Mouse (Mus musculus) embryonic facial prominence, embryonic 15.5 days (tissue): ENCODE data around the gene Pld3. TPM values are rescaled to one million over a fixed set of nuclear protein-coding genes. Genes with fewer than 3 reads are reported as not detected.
A peak's percentile ranks its signal among the peaks of the same experiment; 100 is the strongest.

Experiments used
- ATAC-seq: fragments of 200-750 bp; cut with Nextera tagmentation; 2 replicates; pipeline ENCODE4 v1.8.0; 2017; ENCODE audit warnings: low read depth, moderate TSS enrichment; ENCODE audit not compliant: insufficient number of reproducible peaks, low FRiP score, low TSS enrichment
- H3K27ac ChIP-seq: fragments of 300-500 bp; sonication (generic); replicated peaks from 2 replicates; pipeline ENCODE4 v1.5.1; 2015; ENCODE audit warnings: mild to moderate bottlenecking, inconsistent platforms
- H3K27me3 ChIP-seq: fragments of 300-500 bp; sonication (generic); 2 replicates; pipeline ENCODE4 v1.6.1; 2015; ENCODE audit warnings: inconsistent platforms
- H3K36me3 ChIP-seq: fragments of 300-500 bp; sonication (generic); 2 replicates; pipeline ENCODE4 v1.6.1; 2015; ENCODE audit warnings: mild to moderate bottlenecking, inconsistent platforms
- H3K4me1 ChIP-seq: fragments of 300-500 bp; sonication (generic); 2 replicates; pipeline ENCODE4 v1.6.1; 2015; ENCODE audit warnings: inconsistent platforms
- H3K4me2 ChIP-seq: fragments of 300-500 bp; sonication (generic); replicated peaks from 2 replicates; pipeline ENCODE4 v1.6.1; 2015; ENCODE audit warnings: mild to moderate bottlenecking, inconsistent platforms
- H3K4me3 ChIP-seq: fragments of 300-500 bp; sonication (generic); replicated peaks from 2 replicates; pipeline ENCODE4 v1.5.1; 2015; ENCODE audit warnings: mild to moderate bottlenecking, inconsistent platforms
- H3K9ac ChIP-seq: fragments of 300-500 bp; sonication (generic); 2 replicates; pipeline ENCODE4 v1.6.1; 2015; ENCODE audit warnings: inconsistent platforms
- H3K9me3 ChIP-seq: fragments of 300-500 bp; sonication (generic); replicated peaks from 2 replicates; pipeline ENCODE4 v1.6.1; 2016; ENCODE audit warnings: inconsistent platforms
- WGBS: fragments of 180-500 bp; shearing (Covaris S2); methylation state at CpG from one replicate; pipeline ENCODE4 v1.1.7; 2015; 5-methylcytosine and 5-hydroxymethylcytosine counted together
- polyA plus RNA-seq: library from polyadenylated mRNA; unstranded; fragments of >200 nt; fragmentation: Nextera tagmentation; extraction: Ambion mirVana; gene quantifications from 2 replicates; pipeline ENCODE4 v1.2.1, GENCODE M21; 2015

Gene Pld3
- polyA plus RNA-seq, 1 experiment from 2014 or later, result 121 TPM

DNA sequence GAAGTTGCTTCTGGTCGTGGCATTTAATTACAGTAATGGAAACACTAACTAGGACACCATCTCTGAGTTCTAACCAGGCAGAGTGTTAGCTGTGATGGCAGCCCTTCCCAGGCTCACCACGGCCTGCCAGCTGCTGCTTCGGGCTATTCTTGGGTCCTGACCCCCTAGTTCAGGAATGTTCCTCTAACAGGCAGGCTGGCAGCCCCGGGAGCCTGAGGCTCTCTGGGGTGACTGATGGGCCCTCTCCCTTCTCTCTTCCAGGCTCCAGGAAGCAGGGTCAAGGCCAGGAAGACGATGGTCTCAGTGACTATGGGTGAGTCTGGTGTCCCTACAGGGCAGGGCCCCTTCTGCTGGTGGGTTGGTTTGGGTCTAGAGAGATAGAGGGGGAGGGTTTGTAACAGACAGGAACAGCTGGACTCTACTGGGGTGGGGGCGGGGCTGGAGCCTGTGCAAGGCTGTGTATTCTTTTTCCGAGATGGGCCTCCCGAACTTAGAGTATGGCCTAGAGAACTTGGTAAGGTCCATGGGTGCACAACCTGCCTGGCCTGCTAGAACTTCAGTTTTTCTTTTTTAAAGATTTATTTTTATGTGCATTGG lies 7.4 kb upstream of the Pld3 start:
- Histone ChIP-seq H3K9me3 (no peaks in the 10 kb centered on the region), H3K27ac (peak overlapping the region; percentile 51; the same call in 1 of the 2 replicates), H3K4me1 (no peaks in the 10 kb centered on the region), H3K36me3 (peaks cover 69% of the 10 kb centered on the region), H3K4me2 (no peak overlapping the region), H3K9ac (no peak overlapping the region), H3K27me3 (no peaks in the 10 kb centered on the region), H3K4me3 (no peak overlapping the region)
- 57% methylated on average over 8 of the region's 8 CpGs for WGBS
- ATAC-seq, result peak; percentile 67

DNA sequence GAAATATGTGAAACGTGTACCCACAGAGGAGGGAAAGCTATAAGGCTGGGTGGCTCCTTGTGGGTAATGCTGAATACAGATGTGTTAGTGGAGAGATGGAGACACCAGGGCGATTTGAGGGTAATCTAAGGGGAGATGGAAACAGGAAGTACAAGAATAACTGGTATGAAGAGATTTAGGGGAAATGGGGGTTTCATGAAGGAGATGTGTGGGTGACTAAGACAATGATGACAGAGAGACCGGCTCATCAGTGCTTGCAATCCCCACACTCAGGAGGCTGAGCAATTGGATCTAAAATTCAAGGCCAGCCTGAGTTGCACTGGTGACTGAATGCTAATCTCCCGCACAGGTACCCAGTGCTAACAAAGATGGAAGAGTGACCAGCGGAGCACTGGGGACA lies 948 bp downstream of the Pld3 start:
- H3K9me3 ChIP-seq, result no peaks in the 10 kb centered on the region
- ATAC-seq, result no peak
- H3K4me2 ChIP-seq, result peak overlapping the region; percentile 75
- 0 out of 2 replicates have a peak overlapping the region, but pooled peaks have one; percentile 63 for H3K27ac ChIP-seq
- peaks cover 10% of the 10 kb centered on the region for H3K36me3 ChIP-seq
- H3K9ac ChIP-seq, result no peak overlapping the region; the same call in 1 of the 2 replicates
- peaks cover 19% of the 10 kb centered on the region for H3K4me1 ChIP-seq
- WGBS, result 48% methylated on average over 5 of the region's 5 CpGs
- H3K4me3 ChIP-seq, result peak overlapping the region; percentile 77
- no peaks in the 10 kb centered on the region for H3K27me3 ChIP-seq

DNA sequence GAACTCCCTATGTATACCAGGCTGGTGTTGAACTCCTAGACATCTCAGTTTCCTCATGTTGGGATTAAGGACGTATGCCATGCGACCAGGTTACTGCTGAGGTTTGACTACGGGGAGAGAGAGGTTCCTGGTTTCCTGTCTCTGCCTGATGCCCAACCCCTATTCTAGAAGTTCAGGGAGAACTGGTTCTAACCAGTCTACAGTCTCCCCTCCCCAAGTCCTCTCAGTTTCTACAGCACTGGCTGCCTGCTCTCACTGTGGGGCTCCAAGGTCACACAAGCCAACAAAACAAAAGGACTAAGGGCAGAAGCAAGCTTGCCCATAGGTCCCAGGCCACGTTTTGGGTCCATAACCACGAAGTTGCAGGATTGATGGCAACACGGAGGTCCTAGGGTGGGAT lies 3.4 kb downstream of the Pld3 start:
- Histone ChIP-seq H3K27me3 (no peaks in the 10 kb centered on the region), H3K27ac (no peak overlapping the region), H3K9me3 (no peaks in the 10 kb centered on the region), H3K9ac (no peak overlapping the region), H3K36me3 (no peaks in the 10 kb centered on the region), H3K4me3 (no peak overlapping the region), H3K4me1 (peaks cover 15% of the 10 kb centered on the region), H3K4me2 (no peak overlapping the region)
- ATAC-seq, result no peak
- 68% methylated on average over 6 of the region's 6 CpGs for WGBS

DNA sequence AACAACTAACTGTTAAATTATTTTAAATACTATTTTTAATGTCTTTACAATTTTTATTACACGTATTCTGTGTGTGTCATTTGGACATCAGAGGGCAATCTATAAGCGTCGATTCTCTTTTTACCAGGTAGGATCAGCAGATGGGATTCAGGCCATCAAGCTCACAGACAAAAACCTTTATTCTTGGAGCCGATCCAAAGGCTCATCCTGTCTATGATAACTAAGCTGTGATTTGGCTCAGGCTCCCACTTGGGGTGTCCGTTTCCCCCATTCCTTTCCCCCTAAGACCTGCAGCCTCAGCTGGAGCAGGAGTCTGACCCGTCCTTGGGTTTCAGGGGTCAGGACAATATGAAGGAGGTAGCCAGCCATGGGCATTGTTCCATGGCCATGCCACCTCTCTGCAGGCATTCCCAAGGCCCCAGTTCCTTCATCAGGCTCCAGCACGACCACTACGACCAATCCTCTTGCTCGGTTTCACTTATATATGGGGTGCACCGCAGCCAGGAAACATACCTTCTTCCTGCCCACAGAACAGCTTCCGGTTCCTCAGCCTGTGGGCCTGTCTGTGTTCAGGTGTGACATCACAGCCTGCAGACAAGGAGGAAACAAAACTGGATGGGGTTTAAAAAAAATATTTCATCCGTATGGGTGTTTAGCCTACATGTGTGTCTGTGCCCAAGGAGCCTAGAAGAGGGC lies 8.2 kb downstream of the Pld3 start:
- no peak overlapping the region for H3K9ac ChIP-seq
- H3K4me3 ChIP-seq, result no peak overlapping the region
- peaks cover 10% of the 10 kb centered on the region for H3K36me3 ChIP-seq
- no peak overlapping the region for H3K27ac ChIP-seq
- ATAC-seq, result no peak
- no peaks in the 10 kb centered on the region for H3K27me3 ChIP-seq
- no peaks in the 10 kb centered on the region for H3K9me3 ChIP-seq
- 80% methylated on average over 12 of the region's 12 CpGs for WGBS
- H3K4me2 ChIP-seq, result no peak overlapping the region
- H3K4me1 ChIP-seq, result peaks cover 17% of the 10 kb centered on the region

DNA sequence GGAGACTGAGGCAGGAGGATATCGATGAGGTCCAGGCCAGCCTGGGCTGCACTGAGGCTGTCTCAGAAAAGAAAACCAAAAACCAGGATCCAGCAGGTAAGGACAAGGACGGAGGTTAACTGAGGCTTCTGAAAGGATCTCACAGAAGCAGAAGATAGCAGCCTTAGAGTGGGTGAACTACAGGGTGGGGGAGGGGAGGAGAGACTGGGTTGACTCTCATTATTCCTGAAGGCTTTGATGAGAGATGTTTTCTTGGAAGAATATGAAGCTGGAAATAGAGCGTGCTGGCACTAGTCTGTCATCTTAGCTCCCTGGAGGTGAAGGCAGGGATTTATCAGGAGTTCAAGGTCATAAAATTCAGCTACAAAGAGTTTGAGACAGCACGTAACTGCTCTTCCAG lies 9.2 kb downstream of the Pld3 start:
- 76% methylated on average over 4 of the region's 4 CpGs for WGBS
- H3K4me2 ChIP-seq, result no peak overlapping the region
- H3K27me3 ChIP-seq, result no peaks in the 10 kb centered on the region
- H3K4me1 ChIP-seq, result peaks cover 17% of the 10 kb centered on the region
- H3K9me3 ChIP-seq, result no peaks in the 10 kb centered on the region
- no peak overlapping the region for H3K27ac ChIP-seq
- H3K9ac ChIP-seq, result no peak overlapping the region
- H3K4me3 ChIP-seq, result no peak overlapping the region
- ATAC-seq, result no peak
- H3K36me3 ChIP-seq, result peaks cover 19% of the 10 kb centered on the region

DNA sequence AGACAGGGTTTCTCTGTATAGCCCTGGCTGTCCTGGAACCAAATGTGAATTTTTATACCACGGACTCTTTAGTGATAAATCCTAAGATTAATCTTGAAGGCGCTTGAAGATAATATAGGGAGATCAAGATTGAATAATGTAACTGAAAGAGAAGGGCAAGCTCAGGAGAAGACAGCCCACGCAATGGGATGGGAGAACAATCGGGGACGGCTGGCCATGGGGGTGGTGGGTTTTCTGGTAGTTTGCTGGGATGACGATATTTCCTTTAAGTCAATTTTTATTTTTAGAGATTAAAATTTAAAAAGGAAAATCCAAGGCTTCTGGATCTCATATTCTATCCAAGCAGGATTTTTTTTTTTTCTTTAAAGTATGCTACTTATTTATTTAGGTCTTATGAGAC lies 10.0 kb downstream of the Pld3 start:
- Histone ChIP-seq H3K4me2 (peak overlapping the region; percentile 89), H3K9me3 (no peaks in the 10 kb centered on the region), H3K4me1 (peaks cover 17% of the 10 kb centered on the region), H3K9ac (peak overlapping the region; percentile 39; the same call in 1 of the 2 replicates), H3K27ac (peak overlapping the region; percentile 48; the same call in 1 of the 2 replicates), H3K36me3 (peaks cover 21% of the 10 kb centered on the region), H3K27me3 (no peaks in the 10 kb centered on the region), H3K4me3 (peak overlapping the region; percentile 56)
- WGBS, result 50% methylated on average over 6 of the region's 6 CpGs
- ATAC-seq, result no peak

DNA sequence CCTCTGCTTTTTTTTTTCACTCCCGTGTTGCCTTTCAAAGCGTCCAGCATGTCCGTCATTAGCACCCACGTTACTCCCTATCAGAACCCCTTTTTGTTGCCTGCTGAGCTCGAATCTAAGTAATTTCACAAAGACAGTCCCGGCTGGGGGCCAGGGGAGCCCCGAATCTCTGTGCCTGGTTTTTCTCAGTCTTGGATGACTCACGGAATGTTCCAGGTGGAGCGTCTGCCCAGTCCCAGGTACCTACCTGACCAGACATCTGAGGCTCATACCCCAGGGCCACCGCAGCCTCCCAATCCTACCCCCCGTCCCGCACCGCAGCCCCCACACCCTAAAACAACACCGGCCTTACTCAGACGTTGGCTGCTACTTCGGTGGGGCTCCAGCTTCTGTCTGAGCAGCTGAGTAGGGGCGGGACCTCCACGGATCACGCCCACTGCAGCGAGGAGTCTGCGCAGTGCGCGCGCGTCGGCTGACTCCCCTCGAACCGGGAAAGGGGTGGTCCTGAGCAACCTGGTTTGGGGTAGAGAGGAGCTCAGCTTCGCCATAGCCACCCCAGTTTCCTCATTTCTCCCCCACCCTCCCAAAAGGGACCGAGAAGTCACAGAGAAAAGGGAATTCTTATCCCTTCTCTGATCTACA lies 10.5 kb downstream of the Pld3 start:
- Histone ChIP-seq H3K36me3 (peaks cover 27% of the 10 kb centered on the region), H3K9me3 (no peaks in the 10 kb centered on the region), H3K27me3 (no peaks in the 10 kb centered on the region), H3K27ac (peak overlapping the region; percentile 48; the same call in 1 of the 2 replicates), H3K4me2 (peak overlapping the region; percentile 89), H3K9ac (peak overlapping the region; percentile 39), H3K4me1 (peaks cover 17% of the 10 kb centered on the region), H3K4me3 (peak overlapping the region; percentile 56)
- WGBS, result 1% methylated on average over 30 of the region's 30 CpGs
- peak; percentile 88 for ATAC-seq

DNA sequence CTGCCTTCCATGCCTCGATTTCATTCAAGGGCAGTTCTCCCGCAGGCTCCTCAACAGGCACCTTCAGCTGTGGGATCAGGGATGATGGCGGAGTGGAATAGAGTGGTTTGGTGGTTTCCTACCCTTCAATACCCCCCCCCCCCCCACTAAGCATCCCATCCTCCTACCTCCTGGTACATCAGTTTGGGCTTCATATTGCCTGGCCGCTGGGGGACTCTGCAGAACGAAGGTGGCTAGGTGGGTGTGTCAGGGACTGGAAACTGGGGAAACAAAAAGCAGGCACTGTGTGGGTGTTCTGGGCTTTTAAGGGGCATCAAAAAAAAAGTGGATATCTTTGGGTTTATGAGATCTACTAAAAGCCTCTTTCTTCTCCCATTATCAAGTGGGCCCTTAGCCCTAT lies 11.1 kb downstream of the Pld3 start:
- H3K4me2 ChIP-seq, result peak overlapping the region; percentile 89
- ATAC-seq, result no peak
- 53% methylated on average over 5 of the region's 5 CpGs for WGBS
- H3K36me3 ChIP-seq, result peaks cover 33% of the 10 kb centered on the region
- no peaks in the 10 kb centered on the region for H3K9me3 ChIP-seq
- H3K27me3 ChIP-seq, result no peaks in the 10 kb centered on the region
- no peak overlapping the region for H3K27ac ChIP-seq
- H3K4me1 ChIP-seq, result peaks cover 17% of the 10 kb centered on the region
- peak overlapping the region; percentile 39; the same call in 1 of the 2 replicates for H3K9ac ChIP-seq
- H3K4me3 ChIP-seq, result peak overlapping the region; percentile 56

DNA sequence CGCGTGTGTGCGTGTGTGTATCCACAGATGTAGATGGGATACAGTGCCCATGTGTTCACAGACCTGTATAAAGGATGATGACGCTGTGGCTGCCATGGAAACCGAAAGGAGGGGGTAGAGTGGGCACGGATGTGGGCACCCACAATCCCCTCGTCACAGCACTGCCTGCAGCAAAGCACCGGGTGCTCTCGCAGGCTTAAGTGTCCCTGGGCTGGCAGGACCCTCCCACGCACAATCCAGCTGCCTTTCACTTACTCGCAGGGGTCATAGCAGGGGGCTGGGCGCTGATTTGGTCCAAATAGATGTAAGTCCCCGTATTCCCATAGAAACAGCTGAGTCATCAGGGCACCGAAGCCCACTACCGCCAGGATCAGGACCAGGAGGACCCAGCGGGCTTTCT lies 11.6 kb downstream of the Pld3 start:
- WGBS, result 78% methylated on average over 16 of the region's 16 CpGs
- Histone ChIP-seq H3K4me3 (no peak overlapping the region), H3K9me3 (no peaks in the 10 kb centered on the region), H3K4me1 (peaks cover 17% of the 10 kb centered on the region), H3K4me2 (0 out of 2 replicates have a peak overlapping the region, but pooled peaks have one; percentile 89), H3K27me3 (no peaks in the 10 kb centered on the region), H3K9ac (no peak overlapping the region), H3K36me3 (peaks cover 37% of the 10 kb centered on the region), H3K27ac (no peak overlapping the region)
- no peak for ATAC-seq

DNA sequence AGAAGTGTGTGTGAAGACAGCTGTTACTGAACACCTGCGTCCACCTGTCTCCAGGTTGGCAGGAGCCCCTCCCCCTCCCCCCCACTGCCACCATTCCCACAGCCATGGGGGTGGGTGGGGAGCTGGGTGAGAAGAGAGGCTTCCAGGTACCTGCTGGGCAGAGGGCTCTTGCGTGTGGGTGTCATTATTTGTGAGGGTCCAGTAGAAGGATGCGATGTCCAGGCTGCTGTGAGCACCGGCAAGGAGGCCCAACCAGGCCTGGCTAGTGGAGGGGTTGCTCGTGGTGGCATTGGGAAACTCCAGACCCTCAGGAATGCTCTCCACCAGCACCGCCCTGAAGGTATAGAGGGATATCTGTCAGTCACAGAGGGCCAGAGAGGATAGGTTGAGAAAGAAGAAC lies 12.1 kb downstream of the Pld3 start:
- H3K4me1 ChIP-seq, result peaks cover 17% of the 10 kb centered on the region
- H3K27ac ChIP-seq, result no peak overlapping the region
- WGBS, result 79% methylated on average over 6 of the region's 6 CpGs
- no peaks in the 10 kb centered on the region for H3K9me3 ChIP-seq
- no peaks in the 10 kb centered on the region for H3K27me3 ChIP-seq
- H3K36me3 ChIP-seq, result peaks cover 42% of the 10 kb centered on the region
- H3K4me2 ChIP-seq, result no peak overlapping the region
- ATAC-seq, result no peak
- no peak overlapping the region for H3K4me3 ChIP-seq
- no peak overlapping the region for H3K9ac ChIP-seq

DNA sequence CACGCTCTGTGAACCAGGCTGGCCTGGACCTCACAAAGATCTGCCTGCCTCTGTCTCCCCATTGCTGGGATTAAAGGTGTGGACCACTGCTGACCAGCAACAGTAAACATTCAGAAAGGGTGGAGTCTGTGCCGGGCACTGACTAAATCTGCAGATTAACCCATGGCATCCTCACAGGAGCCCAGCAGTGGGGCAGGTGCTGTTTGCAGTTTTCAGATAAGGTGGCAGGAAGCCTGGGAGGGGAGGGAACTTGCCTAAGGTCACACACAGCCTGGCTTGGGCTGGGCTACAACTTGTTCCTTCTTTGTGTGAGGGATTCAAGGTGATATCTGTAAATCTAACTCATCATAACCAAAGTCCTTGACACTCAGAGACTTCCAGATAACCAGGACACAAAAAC lies 12.5 kb downstream of the Pld3 start:
- H3K9me3 ChIP-seq, result no peaks in the 10 kb centered on the region
- H3K4me3 ChIP-seq, result no peak overlapping the region
- H3K4me2 ChIP-seq, result no peak overlapping the region
- no peak overlapping the region for H3K27ac ChIP-seq
- peaks cover 17% of the 10 kb centered on the region for H3K4me1 ChIP-seq
- ATAC-seq, result no peak
- WGBS, result 71% methylated on average over 2 of the region's 2 CpGs
- H3K9ac ChIP-seq, result no peak overlapping the region
- peaks cover 46% of the 10 kb centered on the region for H3K36me3 ChIP-seq
- H3K27me3 ChIP-seq, result no peaks in the 10 kb centered on the region
